Mouse (Mus musculus) CH12.LX (cell line): ENCODE measurements at regions not wholly inside any gene's neighbourhood (a gene's known extent, or its start where the extent isn't known, plus 50 kb on each side); places are given as distances from the start of the nearest gene placed in this dataset.

Source experiments
- DNase-seq: peaks from one replicate; pipeline ENCODE4 v3.0.0-alpha.2; 2013; ENCODE audit errors: extremely low read depth
- H3K27ac ChIP-seq: 2 replicates; pipeline ENCODE4 v1.5.1; 2012; ENCODE audit warnings: low read depth, mild to moderate bottlenecking, control low read depth, moderate library complexity; ENCODE audit not compliant: insufficient read depth
- H3K27me3 ChIP-seq: replicated peaks from 2 replicates; pipeline ENCODE3; 2012; ENCODE audit warnings: inconsistent platforms
- H3K36me3 ChIP-seq, 2 experiments: replicated peaks in 1 of 2; 2 replicates each; pipeline versions ENCODE3 to v1.6.1; 2012; ENCODE audit warnings: inconsistent platforms in 1 of 2, low read length in 1 of 2, mild to moderate bottlenecking in 1 of 2, mixed read lengths in 1 of 2, moderate library complexity in 1 of 2; ENCODE audit not compliant: control insufficient read depth in 1 of 2, insufficient read depth in 1 of 2
- H3K4me1 ChIP-seq, 2 experiments: 2 replicates each; pipeline ENCODE4 v1.6.1; 2012; ENCODE audit warnings: inconsistent platforms in 1 of 2, moderate library complexity in 1 of 2; ENCODE audit not compliant: insufficient read depth in 2 of 2, control insufficient read depth in 1 of 2
- H3K4me2 ChIP-seq: 2 replicates; pipeline ENCODE4 v1.6.1; 2012; ENCODE audit warnings: low read depth, mild to moderate bottlenecking, control low read depth; ENCODE audit not compliant: poor library complexity, insufficient read depth, severe bottlenecking
- H3K4me3 ChIP-seq, 3 experiments: fragments of 150-350 bp in 1 of 3; sonication (generic) in 1 of 3; replicated peaks in 1 of 3; 2 replicates each; pipeline versions ENCODE3 to v1.5.1; 2011 to 2012; ENCODE audit warnings: low read depth in 2 of 3, low read length in 2 of 3, mild to moderate bottlenecking in 2 of 3, moderate library complexity in 2 of 3, control low read depth in 1 of 3, improper control_type of control experiment in 1 of 3, inconsistent platforms in 1 of 3, mixed read lengths in 1 of 3; ENCODE audit not compliant: poor library complexity in 1 of 3
- H3K79me2 ChIP-seq: replicated peaks from 2 replicates; pipeline ENCODE4 v1.6.1; 2012; ENCODE audit warnings: mild to moderate bottlenecking, moderate library complexity; ENCODE audit not compliant: control insufficient read depth, poor library complexity, insufficient read depth, severe bottlenecking; ENCODE audit errors: extremely low read depth
- H3K9ac ChIP-seq: 2 replicates; pipeline ENCODE4 v1.6.1; 2012; ENCODE audit warnings: low read depth, mild to moderate bottlenecking, control low read depth, moderate library complexity; ENCODE audit not compliant: insufficient read depth
- H3K9me3 ChIP-seq: replicated peaks from 2 replicates; pipeline ENCODE3; 2012; ENCODE audit warnings: low read length, inconsistent platforms, mixed read lengths
- CHD1 ChIP-seq: IDR thresholded peaks from 2 replicates; pipeline ENCODE4 v1.6.1; 2012; ENCODE audit warnings: low read depth, low read length, improper control_type of control experiment, inconsistent platforms
- CTCF ChIP-seq, 2 experiments: IDR thresholded peaks in 1 of 2; conservative IDR thresholded peaks in 1 of 2; 2 replicates each; pipeline ENCODE4 v1.5.1; 2011 to 2012; ENCODE audit warnings: low read depth in 2 of 2, low read length in 2 of 2, improper control_type of control experiment in 1 of 2, inconsistent platforms in 1 of 2, mild to moderate bottlenecking in 1 of 2, moderate library complexity in 1 of 2
- GABPA ChIP-seq: IDR thresholded peaks from 2 replicates; pipeline ENCODE4 v1.6.1; 2012; ENCODE audit warnings: low read depth, low read length, improper control_type of control experiment, inconsistent platforms; ENCODE audit not compliant: insufficient replicate concordance
- JUND ChIP-seq: conservative IDR thresholded peaks from 2 replicates; pipeline ENCODE4 v1.6.1; 2011; ENCODE audit warnings: low read depth, low read length, improper control_type of control experiment
- MAFK ChIP-seq: IDR thresholded peaks from 2 replicates; pipeline ENCODE4 v1.6.1; 2011; ENCODE audit warnings: low read length, improper control_type of control experiment; ENCODE audit not compliant: insufficient replicate concordance
- MAX ChIP-seq: IDR thresholded peaks from 2 replicates; pipeline ENCODE4 v1.6.1; 2011; ENCODE audit warnings: low read length, improper control_type of control experiment
- MEF2A ChIP-seq: IDR thresholded peaks from 2 replicates; pipeline ENCODE4 v1.6.1; 2014; ENCODE audit warnings: low read depth, mild to moderate bottlenecking, inconsistent platforms, low read length, improper control_type of control experiment, borderline replicate concordance
- PAX5 ChIP-seq: IDR thresholded peaks from 2 replicates; pipeline ENCODE4 v1.6.1; 2012; ENCODE audit warnings: low read length, inconsistent platforms, mixed read lengths
- SMC3 ChIP-seq: IDR thresholded peaks from 2 replicates; pipeline ENCODE4 v1.6.1; 2011; ENCODE audit warnings: low read depth, low read length, improper control_type of control experiment
- TCF12 ChIP-seq: IDR thresholded peaks from 2 replicates; pipeline ENCODE4 v1.6.1; 2014; ENCODE audit warnings: low read depth, mild to moderate bottlenecking, inconsistent platforms, low read length, improper control_type of control experiment
- UBTF ChIP-seq: IDR thresholded peaks from 2 replicates; pipeline ENCODE4 v1.6.1; 2012; ENCODE audit warnings: low read depth, mild to moderate bottlenecking, inconsistent platforms, low read length, improper control_type of control experiment, moderate library complexity
- USF1 ChIP-seq: IDR thresholded peaks from 2 replicates; pipeline ENCODE4 v1.6.1; 2014; ENCODE audit warnings: low read depth, mild to moderate bottlenecking, inconsistent platforms, low read length, improper control_type of control experiment
- USF2 ChIP-seq: conservative IDR thresholded peaks from 2 replicates; pipeline ENCODE4 v1.6.1; 2011; ENCODE audit warnings: low read depth, low read length, improper control_type of control experiment
- ZNF384 ChIP-seq: IDR thresholded peaks from 2 replicates; pipeline ENCODE4 v1.6.1; 2012; ENCODE audit warnings: low read depth, low read length, improper control_type of control experiment, inconsistent platforms
- dilution Hi-C: fragments of 300-500 bp; cut with MboI; formaldehyde crosslinking; loops from 2 replicates; pipeline ENCODE4 v1.14.3; 2020; ENCODE audit warnings: low sequenced_read_pairs; ENCODE audit not compliant: extremely low pct_unique_long_range_greater_than_20kb, extremely low pct_ligation_motif_present
- in situ Hi-C: fragments of 300-500 bp; cut with MboI; formaldehyde crosslinking; loops from 3 replicates; pipeline ENCODE4 v1.14.3; 2019; ENCODE audit warnings: low sequenced_read_pairs, low pct_ligation_motif_present, low pct_unique_long_range_greater_than_20kb, mixed read lengths

DNA sequence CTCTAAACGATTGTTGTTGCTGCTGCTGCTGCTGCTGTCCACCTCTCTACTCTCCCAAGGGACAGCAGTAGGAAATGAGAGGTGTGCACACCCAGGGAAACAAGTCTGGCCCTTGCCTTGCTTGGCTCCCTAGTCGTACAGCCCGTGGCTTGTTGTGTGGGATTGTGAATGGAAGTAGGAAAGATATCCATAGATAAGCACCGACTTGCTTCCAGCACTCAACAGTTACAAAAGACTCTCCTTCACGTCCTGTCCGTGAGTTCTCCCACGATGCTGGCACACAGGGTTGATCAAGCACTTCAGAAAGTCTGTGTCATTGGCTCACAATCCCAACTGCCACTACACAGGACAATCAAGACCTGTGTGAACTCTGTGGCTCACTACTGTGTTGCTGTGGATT lies 276.7 kb upstream of the Prox1 start:
- no peaks in the 10 kb centered on the region for H3K79me2 ChIP-seq
- in situ Hi-C loops: no loop called here
- H3K27ac ChIP-seq: no peak overlapping the region
- no peaks in the 10 kb centered on the region for H3K36me3 ChIP-seq
- no peak overlapping the region for H3K4me2 ChIP-seq
- H3K27me3 ChIP-seq: peaks cover 64% of the 10 kb centered on the region
- H3K4me1 ChIP-seq: peaks cover 0 to 6% of the 10 kb centered on the region in 2 experiments; a peak in 1 of 4 replicates
- no peak overlapping the region for H3K9ac ChIP-seq
- dilution Hi-C loops: no loop called here
- TF ChIP-seq TCF12: no peak
- TF ChIP-seq GABPA: no peak
- no peaks in the 10 kb centered on the region for H3K9me3 ChIP-seq
- DNase-seq: no peak
- no peak overlapping the region for H3K4me3 ChIP-seq

DNA sequence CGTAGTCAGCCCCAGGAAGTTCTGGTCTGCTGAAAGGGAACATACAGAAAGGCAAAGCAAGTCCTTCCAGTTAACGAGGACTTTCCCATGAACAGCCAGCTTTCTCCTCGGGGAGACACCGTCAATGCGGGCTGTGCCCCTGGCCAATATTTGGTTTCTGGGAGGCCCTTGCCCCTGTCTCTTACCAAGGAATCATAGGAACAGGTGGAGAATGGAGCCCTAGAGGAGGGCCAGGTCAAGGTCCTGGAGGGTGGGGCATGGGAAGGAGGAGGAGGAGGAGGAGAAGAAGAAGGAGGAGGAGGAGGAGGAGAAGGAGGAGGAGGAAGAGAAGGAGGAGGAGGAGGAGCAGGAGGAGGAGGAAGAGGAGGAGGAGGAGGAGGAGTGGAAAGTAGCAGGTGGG lies 276.2 kb upstream of the Prox1 start:
- H3K4me1 ChIP-seq: peaks cover 0 to 6% of the 10 kb centered on the region in 2 experiments; a peak in 1 of 4 replicates
- H3K9me3 ChIP-seq: no peaks in the 10 kb centered on the region
- no peak for TF ChIP-seq JUND
- no peak for TF ChIP-seq MAFK
- TF ChIP-seq CHD1: no peak
- no peak for TF ChIP-seq USF2
- TF ChIP-seq UBTF: no peak
- TF ChIP-seq PAX5: no peak
- no peak for TF ChIP-seq MAX
- no peak for TF ChIP-seq CTCF (conservative IDR thresholded peaks at IDR 0.05 in 1 of 2, IDR thresholded peaks at IDR 0.05 in 1 of 2; ENCODE audit: low read depth in 2 of 2, low read length in 2 of 2)
- TF ChIP-seq USF1: no peak
- no peak for TF ChIP-seq ZNF384
- TF ChIP-seq GABPA: no peak
- no peak for TF ChIP-seq SMC3
- no peaks in the 10 kb centered on the region for H3K36me3 ChIP-seq
- no peak overlapping the region for H3K9ac ChIP-seq
- DNase-seq: no peak
- H3K4me2 ChIP-seq: no peak overlapping the region
- H3K4me3 ChIP-seq: no peak overlapping the region
- in situ Hi-C loops: no loop called here
- no peaks in the 10 kb centered on the region for H3K79me2 ChIP-seq
- peaks cover 67% of the 10 kb centered on the region for H3K27me3 ChIP-seq
- no peak overlapping the region for H3K27ac ChIP-seq
- dilution Hi-C loops: no loop called here

GRCm38 (mm10) chr1:190444366-190444765 lies 273.9 kb upstream of the Prox1 start:
- Histone ChIP-seq H3K27ac (no peak overlapping the region), H3K4me2 (no peak overlapping the region), H3K4me1 (peaks cover 0 to 6% of the 10 kb centered on the region in 2 experiments; a peak in 1 of 4 replicates), H3K9ac (no peak overlapping the region)
- dilution Hi-C loops: no loop called here
- no peak for DNase-seq
- TF ChIP-seq MEF2A (no peak), CHD1 (no peak)
- TF ChIP-seq, all 38 proteins: peak for 0
- no peaks in the 10 kb centered on the region for H3K9me3 ChIP-seq
- no peaks in the 10 kb centered on the region for H3K79me2 ChIP-seq
- in situ Hi-C loops: no loop called here
- H3K27me3 ChIP-seq: peaks cover 66% of the 10 kb centered on the region
- no peaks in the 10 kb centered on the region for H3K36me3 ChIP-seq
- no peak overlapping the region for H3K4me3 ChIP-seq
